Mouse (Mus musculus) MEL-GATA-1-ER (cell line): ENCODE data around the gene Ccdc155.

ENCODE experiments used
- DNase-seq: peaks from one replicate; pipeline ENCODE4 v3.0.0-alpha.2; 2012; ENCODE audit warnings: low read depth; ENCODE audit errors: extremely low read depth

Gene Ccdc155

GRCm38 (mm10) chr7:45204380-45205143 lies at the start of gene Ccdc155:
TSS of gene Ccdc155 (minus strand) at chr7:45204892.
- DNase-seq = peak; percentile 93

- DNase-seq = no peak
These were observed 49.1 kb upstream of the Ccdc155 start for GRCm38 (mm10) chr7:45253806-45254205.

- DNase-seq = no peak
These were observed 43.0 kb upstream of the Ccdc155 start for GRCm38 (mm10) chr7:45247666-45248065.

GRCm38 (mm10) chr7:45241389-45241749 lies 36.7 kb upstream of the Ccdc155 start:
- no peak for DNase-seq

- DNase-seq = no peak
These were observed 36.1 kb upstream of the Ccdc155 start, which contains the start of gene Slc6a16 for GRCm38 (mm10) chr7:45240633-45241388. TSS of gene Slc6a16 (plus strand) at chr7:45241085.

GRCm38 (mm10) chr7:45240109-45240508 lies 35.4 kb upstream of the Ccdc155 start:
- DNase-seq = no peak

- peak; percentile 87 for DNase-seq
These were observed 34.2 kb upstream of the Ccdc155 start, which contains the start of gene Cd37 for GRCm38 (mm10) chr7:45238723-45239496. TSS of gene Cd37 (minus strand) at chr7:45239115.

GRCm38 (mm10) chr7:45237747-45238699 lies 33.3 kb upstream of the Ccdc155 start:
- DNase-seq = peak; percentile 40

GRCm38 (mm10) chr7:45235656-45236180 lies 31.0 kb upstream of the Ccdc155 start:
- DNase-seq = no peak

- DNase-seq = no peak
These were observed 30.4 kb upstream of the Ccdc155 start for GRCm38 (mm10) chr7:45234922-45235571.

- no peak for DNase-seq
These were observed 29.7 kb upstream of the Ccdc155 start for GRCm38 (mm10) chr7:45234333-45234841.

- no peak for DNase-seq
These were observed 29.1 kb upstream of the Ccdc155 start for GRCm38 (mm10) chr7:45233580-45234332.

GRCm38 (mm10) chr7:45232716-45233465 lies 28.2 kb upstream of the Ccdc155 start:
- DNase-seq = no peak

GRCm38 (mm10) chr7:45231941-45232340 lies 27.2 kb upstream of the Ccdc155 start:
- no peak for DNase-seq

- no peak for DNase-seq
These were observed 26.5 kb upstream of the Ccdc155 start for GRCm38 (mm10) chr7:45231192-45231591.

GRCm38 (mm10) chr7:45229459-45230203 lies 24.9 kb upstream of the Ccdc155 start:
- no peak for DNase-seq

- DNase-seq = no peak
These were observed 24.4 kb upstream of the Ccdc155 start for GRCm38 (mm10) chr7:45229046-45229445.
